Comparison of ENCODE assay signal across 12 mouse cellular contexts in the genomic region with DNA sequence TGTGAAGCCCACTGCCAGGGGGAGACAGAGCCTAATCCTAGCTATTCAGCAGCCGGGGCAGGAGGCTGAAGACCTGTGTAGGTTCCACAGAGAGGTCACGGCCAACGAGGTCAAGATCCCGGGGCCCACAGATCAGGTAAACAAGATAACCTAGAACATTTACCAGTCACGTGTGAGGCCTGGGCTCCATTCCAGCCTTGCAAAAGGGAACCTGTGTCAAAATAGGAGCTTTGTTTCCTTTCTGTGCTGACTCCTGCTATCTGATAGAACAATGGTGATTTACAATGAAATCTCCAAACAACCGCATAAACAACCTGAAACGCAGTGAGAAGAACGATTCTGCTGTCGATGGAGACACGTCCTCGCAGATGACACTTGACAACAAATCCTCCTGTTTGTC. TPM values are rescaled to one million over a fixed set of nuclear protein-coding genes. Genes with fewer than 3 reads are reported as not detected.
DNase-seq lines count a peak whose midpoint lies in the region; ATAC-seq and TF ChIP-seq lines count a peak whose summit lies in the region.
"Had no signal": no experiment of that assay in that cellular context is flagged by ENCODE, and none has a peak within 500 bp of the region (broad histone marks: within the 10 kb centered on the region; RNA-seq: fewer than 3 reads in every experiment).

No protein-coding gene starts in this region.

- no peak overlapping the region for H3K4me3 ChIP-seq in intestine, embryonic 16.5 days (ENCODE audit: low read length)
- no peak overlapping the region for H3K4me3 ChIP-seq in lung, adult 2 months (replicated peaks; ENCODE audit: extremely low read depth, low read depth, low read length)
- H3K4me3 ChIP-seq in hindbrain, embryonic 14.5 days (replicated peaks; ENCODE audit: low read length) = no peak overlapping the region
- no peak overlapping the region for H3K4me3 ChIP-seq in hindbrain, embryonic 11.5 days (ENCODE audit: low read depth, low read length)
- H3K4me3 ChIP-seq: embryonic facial prominence, embryonic 12.5 days; limb, embryonic 13.5 days had no signal

- DNase-seq in ovary, adult 18-20 months (ENCODE audit: low spot score) = peak; percentile 11
- no peak for DNase-seq in ovary, postnatal 10 days (ENCODE audit: low spot score)
- peak; percentile 47 for DNase-seq in lung, adult 2 months
- DNase-seq in urinary bladder, postnatal 25 days (ENCODE audit: low spot score) = peak; percentile 18
- DNase-seq in hindbrain, embryonic 14.5 days (ENCODE audit: low spot score) = no peak
- DNase-seq in hindbrain, embryonic 11.5 days (ENCODE audit: low spot score) = no peak

- no peaks in the 10 kb centered on the region for H3K27me3 ChIP-seq in intestine, embryonic 16.5 days (replicated peaks; ENCODE audit: control insufficient read depth, insufficient read depth, low read length)
- no peaks in the 10 kb centered on the region for H3K27me3 ChIP-seq in hindbrain, embryonic 14.5 days (ENCODE audit: control insufficient read depth, insufficient read depth, low read length)
- no peaks in the 10 kb centered on the region for H3K27me3 ChIP-seq in hindbrain, embryonic 11.5 days (ENCODE audit: control insufficient read depth, insufficient read depth, low read length)
- H3K27me3 ChIP-seq: CH12.LX; embryonic facial prominence, embryonic 12.5 days; limb, embryonic 13.5 days had no signal

- no peaks in the 10 kb centered on the region for H3K9me3 ChIP-seq in intestine, embryonic 16.5 days (ENCODE audit: control insufficient read depth, low read length)
- H3K9me3 ChIP-seq in hindbrain, embryonic 14.5 days (ENCODE audit: control insufficient read depth, low read length) = no peaks in the 10 kb centered on the region
- no peaks in the 10 kb centered on the region for H3K9me3 ChIP-seq in hindbrain, embryonic 11.5 days (ENCODE audit: control insufficient read depth, low read length)
- H3K9me3 ChIP-seq: embryonic facial prominence, embryonic 12.5 days; limb, embryonic 13.5 days had no signal

- no peak overlapping the region for H3K27ac ChIP-seq in intestine, embryonic 16.5 days (ENCODE audit: low read length)
- H3K27ac ChIP-seq in hindbrain, embryonic 14.5 days = no peak overlapping the region
- H3K27ac ChIP-seq in hindbrain, embryonic 11.5 days (ENCODE audit: low read depth, low read length) = no peak overlapping the region
- H3K27ac ChIP-seq: embryonic facial prominence, embryonic 12.5 days; limb, embryonic 13.5 days had no signal

- H3K9ac ChIP-seq in intestine, embryonic 16.5 days (ENCODE audit: low read depth, low read length) = no peak overlapping the region
- no peak overlapping the region for H3K9ac ChIP-seq in hindbrain, embryonic 14.5 days
- H3K9ac ChIP-seq in hindbrain, embryonic 11.5 days (ENCODE audit: low read depth, low read length) = no peak overlapping the region
- H3K9ac ChIP-seq: embryonic facial prominence, embryonic 12.5 days; limb, embryonic 13.5 days had no signal

- WGBS in intestine, embryonic 16.5 days = 51% methylated on average over 11 of the region's 11 CpGs
- WGBS in lung, adult 2 months = 20% methylated on average over 11 of the region's 11 CpGs
- WGBS in hindbrain, embryonic 14.5 days = 72% methylated on average over 11 of the region's 11 CpGs
- WGBS in hindbrain, embryonic 11.5 days = 86% methylated on average over 11 of the region's 11 CpGs

- no peak for TF ChIP-seq CTCF in lung, adult 2 months (IDR thresholded peaks at IDR 0.05; ENCODE audit: insufficient read depth, low read length)

- peak; percentile 26; the same call in 1 of the 2 replicates for ATAC-seq in intestine, embryonic 16.5 days
- no peak for ATAC-seq in hindbrain, embryonic 14.5 days (ENCODE audit: low FRiP score)
- ATAC-seq in hindbrain, embryonic 11.5 days (ENCODE audit: low FRiP score) = no peak
- ATAC-seq in erythroid progenitor cell, adult 5-6 weeks (replicated peaks; ENCODE audit: low FRiP score, poor library complexity, severe bottlenecking) = no peak

- TF ChIP-seq POLR2A in lung, adult 2 months (IDR thresholded peaks at IDR 0.05; ENCODE audit: borderline replicate concordance, extremely low read depth, low read depth, low read length) = no peak

- H3K4me2 ChIP-seq in intestine, embryonic 16.5 days (ENCODE audit: low read depth, low read length) = no peak overlapping the region
- H3K4me2 ChIP-seq in hindbrain, embryonic 14.5 days (replicated peaks) = no peak overlapping the region
- H3K4me2 ChIP-seq in hindbrain, embryonic 11.5 days (replicated peaks; ENCODE audit: low read depth, low read length) = no peak overlapping the region
- H3K4me2 ChIP-seq: embryonic facial prominence, embryonic 12.5 days; limb, embryonic 13.5 days had no signal

- no peaks in the 10 kb centered on the region for H3K36me3 ChIP-seq in intestine, embryonic 16.5 days (ENCODE audit: control insufficient read depth, insufficient read depth, low read length)
- no peaks in the 10 kb centered on the region for H3K36me3 ChIP-seq in hindbrain, embryonic 14.5 days (replicated peaks; ENCODE audit: control insufficient read depth, insufficient read depth)
- no peaks in the 10 kb centered on the region for H3K36me3 ChIP-seq in hindbrain, embryonic 11.5 days (ENCODE audit: control insufficient read depth, insufficient read depth, low read length)
- H3K36me3 ChIP-seq: embryonic facial prominence, embryonic 12.5 days; limb, embryonic 13.5 days had no signal

- H3K4me1 ChIP-seq in intestine, embryonic 16.5 days (ENCODE audit: control insufficient read depth, insufficient read depth, low read length) = peaks cover 6% of the 10 kb centered on the region
- 0 out of 2 replicates have a peak, but pooled peaks cover 2% of the 10 kb centered on the region for H3K4me1 ChIP-seq in lung, adult 2 months (ENCODE audit: control insufficient read depth, insufficient read depth, low read length)
- H3K4me1 ChIP-seq in hindbrain, embryonic 14.5 days (replicated peaks; ENCODE audit: control insufficient read depth, insufficient read depth, low read length) = no peaks in the 10 kb centered on the region
- no peaks in the 10 kb centered on the region for H3K4me1 ChIP-seq in hindbrain, embryonic 11.5 days (replicated peaks; ENCODE audit: control insufficient read depth, insufficient read depth, low read length)
- H3K4me1 ChIP-seq: embryonic facial prominence, embryonic 12.5 days; limb, embryonic 13.5 days had no signal

RNA-seq across cellular contexts. Expression of gene Pbld1, which starts 0.4 kb away (rescaled TPM):
- 4.0 and 4.7 TPM in 2 replicates for polyA plus RNA-seq in intestine, embryonic 16.5 days (2015; fragmentation: Nextera tagmentation; extraction: Ambion mirVana)
- 0.71 and 2.2 TPM in 2 replicates for polyA plus RNA-seq in lung, adult 2 months (2012; rRNA removed)
- polyA plus RNA-seq in hindbrain, embryonic 14.5 days (2014; fragmentation: Nextera tagmentation; extraction: Ambion mirVana) = 0.39 and 0.75 TPM in 2 replicates
- 0.78 and 1.2 TPM in 2 replicates for polyA plus RNA-seq in hindbrain, embryonic 11.5 days (2014; fragmentation: Nextera tagmentation; extraction: Ambion mirVana)
- not detected in 2 replicates for total RNA-seq in erythroid progenitor cell, adult 5-6 weeks (2015; ENCODE audit: low replicate concordance)
- total RNA-seq in erythroid progenitor cell, adult 5-6 weeks (2017; ENCODE audit: low replicate concordance) = 0.13 TPM in 1 of 2 replicates, not detected in the other

RNA-seq across cellular contexts. Expression of gene Pbld2, which starts 36.3 kb away (rescaled TPM):
- polyA plus RNA-seq in intestine, embryonic 16.5 days (2015; fragmentation: Nextera tagmentation; extraction: Ambion mirVana) = 10.6 and 12.5 TPM in 2 replicates
- polyA plus RNA-seq in lung, adult 2 months (2012; rRNA removed) = 1.7 and 2.2 TPM in 2 replicates
- polyA plus RNA-seq in hindbrain, embryonic 14.5 days (2014; fragmentation: Nextera tagmentation; extraction: Ambion mirVana) = 0.46 and 0.59 TPM in 2 replicates
- 1.3 and 1.5 TPM in 2 replicates for polyA plus RNA-seq in hindbrain, embryonic 11.5 days (2014; fragmentation: Nextera tagmentation; extraction: Ambion mirVana)
- total RNA-seq in erythroid progenitor cell, adult 5-6 weeks (2015; ENCODE audit: low replicate concordance) = not detected in 2 replicates
- not detected in 2 replicates for total RNA-seq in erythroid progenitor cell, adult 5-6 weeks (2017; ENCODE audit: low replicate concordance)

RNA-seq across cellular contexts. Expression of gene Hnrnph3, which starts 36.4 kb away (rescaled TPM):
- polyA plus RNA-seq in intestine, embryonic 16.5 days (2015; fragmentation: Nextera tagmentation; extraction: Ambion mirVana) = 61.7 and 65.7 TPM in 2 replicates
- polyA plus RNA-seq in lung, adult 2 months (2012; rRNA removed) = 14.3 and 27.5 TPM in 2 replicates
- polyA plus RNA-seq in hindbrain, embryonic 14.5 days (2014; fragmentation: Nextera tagmentation; extraction: Ambion mirVana) = 75.0 and 76.8 TPM in 2 replicates
- polyA plus RNA-seq in hindbrain, embryonic 11.5 days (2014; fragmentation: Nextera tagmentation; extraction: Ambion mirVana) = 163 and 166 TPM in 2 replicates
- 28.9 and 56.2 TPM in 2 replicates for total RNA-seq in erythroid progenitor cell, adult 5-6 weeks (2015; ENCODE audit: low replicate concordance)
- 37.2 and 46.0 TPM in 2 replicates for total RNA-seq in erythroid progenitor cell, adult 5-6 weeks (2017; ENCODE audit: low replicate concordance)

RNA-seq across cellular contexts. Expression of gene Atoh7, which starts 39.0 kb away (rescaled TPM):
- not detected in 2 replicates for polyA plus RNA-seq in intestine, embryonic 16.5 days (2015; fragmentation: Nextera tagmentation; extraction: Ambion mirVana)
- not detected in 2 replicates for polyA plus RNA-seq in lung, adult 2 months (2012; rRNA removed)
- polyA plus RNA-seq in hindbrain, embryonic 14.5 days (2014; fragmentation: Nextera tagmentation; extraction: Ambion mirVana) = 6.5 and 9.9 TPM in 2 replicates
- polyA plus RNA-seq in hindbrain, embryonic 11.5 days (2014; fragmentation: Nextera tagmentation; extraction: Ambion mirVana) = 0.34 and 0.43 TPM in 2 replicates
- not detected in 2 replicates for total RNA-seq in erythroid progenitor cell, adult 5-6 weeks (2015; ENCODE audit: low replicate concordance)
- total RNA-seq in erythroid progenitor cell, adult 5-6 weeks (2017; ENCODE audit: low replicate concordance) = not detected in 2 replicates
- total RNA-seq: CH12.LX had no signal
- polyA plus RNA-seq: heart, embryonic 16.5 days had no signal

Comparison
In these comparisons a context has a peak if more than half of its experiments do, and no peak if none do; other contexts are left out.
1. DNase-seq: peak in ovary, adult 18-20 months (single experiment), lung, adult 2 months (single experiment) and urinary bladder, postnatal 25 days (single experiment); none in ovary, postnatal 10 days (single experiment), hindbrain, embryonic 14.5 days (single experiment) and hindbrain, embryonic 11.5 days (single experiment).